Mouse (Mus musculus): Measurements from ENCODE around the gene Bach2.

- TF ChIP-seq POLR2A (IDR thresholded peaks at IDR 0.05; ENCODE audit: low read depth, low read length) (no peak), CTCF (IDR thresholded peaks at IDR 0.05; ENCODE audit: extremely low read depth, insufficient read depth, insufficient read length, insufficient replicate concordance) (no peak)
Observed at GRCm38 (mm10) chr4:32482138-32482537, 243.5 kb downstream of the Bach2 start.

Measured in spleen, adult 2 months (tissue).